Comparison of ENCODE assay signal across 10 mouse cellular contexts in genomic region chr10:12757943-12758701, GRCm38 (mm10).
DNase-seq lines count a peak whose midpoint lies in the region; ATAC-seq lines count a peak whose summit lies in the region.
"Had no signal": no experiment of that assay in that cellular context is flagged by ENCODE, and none has a peak within 500 bp of the region (broad histone marks: within the 10 kb centered on the region; RNA-seq: fewer than 3 reads in every experiment).

No protein-coding gene starts in this region.

- no peak overlapping the region for H3K9ac ChIP-seq in embryonic facial prominence, embryonic 13.5 days
- no peak overlapping the region for H3K9ac ChIP-seq in forebrain, embryonic 15.5 days (replicated peaks)
- H3K9ac ChIP-seq: liver, embryonic 13.5 days; stomach, embryonic 15.5 days had no signal

- H3K4me1 ChIP-seq in embryonic facial prominence, embryonic 13.5 days, result peaks cover 14% of the 10 kb centered on the region
- H3K4me1 ChIP-seq in embryonic facial prominence, embryonic 10.5 days, result peaks cover 11% of the 10 kb centered on the region
- H3K4me1 ChIP-seq in forebrain, embryonic 15.5 days, result 0 out of 2 replicates have a peak, but pooled peaks cover 9% of the 10 kb centered on the region
- H3K4me1 ChIP-seq: liver, embryonic 13.5 days; stomach, embryonic 15.5 days had no signal

- no peaks in the 10 kb centered on the region for H3K9me3 ChIP-seq in embryonic facial prominence, embryonic 13.5 days
- no peaks in the 10 kb centered on the region for H3K9me3 ChIP-seq in embryonic facial prominence, embryonic 10.5 days
- no peaks in the 10 kb centered on the region for H3K9me3 ChIP-seq in forebrain, embryonic 15.5 days
- H3K9me3 ChIP-seq: liver, embryonic 13.5 days; stomach, embryonic 15.5 days had no signal

- no peak for ATAC-seq in embryonic facial prominence, embryonic 13.5 days (ENCODE audit: insufficient number of reproducible peaks, insufficient read depth, low FRiP score, low TSS enrichment, low read depth)
- no peak for ATAC-seq in forebrain, embryonic 15.5 days (replicated peaks)

- 31% methylated on average over 5 of the region's 5 CpGs for WGBS in embryonic facial prominence, embryonic 13.5 days
- 62% methylated on average over 5 of the region's 5 CpGs for WGBS in embryonic facial prominence, embryonic 10.5 days
- WGBS in forebrain, embryonic 15.5 days, result 44% methylated on average over 5 of the region's 5 CpGs

- no peak for DNase-seq in embryonic facial prominence, embryonic 10.5 days (ENCODE audit: low spot score)
- peak; percentile 12 for DNase-seq in testis, postnatal 14 days (ENCODE audit: low spot score)
- no peak for DNase-seq in testis, postnatal 10 days (ENCODE audit: low spot score)
- peak; percentile 63 to 64 for DNase-seq in heart, postnatal 36 days
- DNase-seq in lung, postnatal 14 days, result peak; percentile 57
- no peak for DNase-seq in spleen, postnatal 14 days (ENCODE audit: low spot score in 2 of 2)
- DNase-seq: liver, embryonic 13.5 days had no signal

- H3K4me3 ChIP-seq in embryonic facial prominence, embryonic 13.5 days, result no peak overlapping the region
- no peak overlapping the region for H3K4me3 ChIP-seq in embryonic facial prominence, embryonic 10.5 days
- H3K4me3 ChIP-seq in forebrain, embryonic 15.5 days, result no peak overlapping the region
- H3K4me3 ChIP-seq: liver, embryonic 13.5 days; stomach, embryonic 15.5 days had no signal

- intact Hi-C loops in heart, postnatal 36 days (cut with DNase I), result no loop called here

- 0 out of 2 replicates have a peak, but pooled peaks cover under 1% of the 10 kb centered on the region for H3K36me3 ChIP-seq in embryonic facial prominence, embryonic 13.5 days
- H3K36me3 ChIP-seq in embryonic facial prominence, embryonic 10.5 days (replicated peaks), result no peaks in the 10 kb centered on the region
- no peaks in the 10 kb centered on the region for H3K36me3 ChIP-seq in forebrain, embryonic 15.5 days
- H3K36me3 ChIP-seq: liver, embryonic 13.5 days; stomach, embryonic 15.5 days had no signal

- H3K4me2 ChIP-seq in embryonic facial prominence, embryonic 13.5 days, result no peak overlapping the region
- no peak overlapping the region for H3K4me2 ChIP-seq in forebrain, embryonic 15.5 days (replicated peaks)
- H3K4me2 ChIP-seq: liver, embryonic 13.5 days; stomach, embryonic 15.5 days had no signal

- H3K27ac ChIP-seq in embryonic facial prominence, embryonic 13.5 days, result peak overlapping the region; percentile 44; the same call in 1 of the 2 replicates
- H3K27ac ChIP-seq in embryonic facial prominence, embryonic 10.5 days (replicated peaks), result no peak overlapping the region
- H3K27ac ChIP-seq in forebrain, embryonic 15.5 days (replicated peaks), result no peak overlapping the region
- H3K27ac ChIP-seq: liver, embryonic 13.5 days; stomach, embryonic 15.5 days had no signal

- no peaks in the 10 kb centered on the region for H3K27me3 ChIP-seq in embryonic facial prominence, embryonic 13.5 days
- H3K27me3 ChIP-seq in embryonic facial prominence, embryonic 10.5 days (replicated peaks; ENCODE audit: low read depth, poor library complexity, severe bottlenecking), result no peaks in the 10 kb centered on the region
- no peaks in the 10 kb centered on the region for H3K27me3 ChIP-seq in forebrain, embryonic 15.5 days
- H3K27me3 ChIP-seq: liver, embryonic 13.5 days; stomach, embryonic 15.5 days had no signal

Comparison
In these comparisons a context has a peak if more than half of its experiments do, and no peak if none do; other contexts are left out.
1. DNase-seq: peak in testis, postnatal 14 days (single experiment), heart, postnatal 36 days (2 of 2) and lung, postnatal 14 days (single experiment); none in embryonic facial prominence, embryonic 10.5 days (single experiment), testis, postnatal 10 days (single experiment) and spleen, postnatal 14 days (0 of 2).